Mouse (Mus musculus) neural tube, embryonic 13.5 days (tissue): Measurements from ENCODE around the gene Zfp207. TPM values are rescaled to one million over a fixed set of nuclear protein-coding genes. Genes with fewer than 3 reads are reported as not detected.
"Not testable (repeated sequence)": the region's sequence is repeated elsewhere in the genome, so short reads cannot be mapped to it uniquely, and the experiment has no call there.

Experiments
- ATAC-seq: fragments of 200-750 bp; cut with Nextera tagmentation; 2 replicates; pipeline ENCODE4 v1.8.0; 2017; ENCODE audit warnings: low read depth, mild to moderate bottlenecking, moderate TSS enrichment, moderate library complexity
- H3K27ac ChIP-seq: fragments of 300-500 bp; sonication (generic); replicated peaks from 2 replicates; pipeline ENCODE4 v1.5.1; 2015; ENCODE audit warnings: moderate library complexity, mild to moderate bottlenecking, inconsistent platforms
- H3K27me3 ChIP-seq: fragments of 300-500 bp; sonication (generic); 2 replicates; pipeline ENCODE4 v1.6.1; 2015; ENCODE audit warnings: mild to moderate bottlenecking, inconsistent platforms
- H3K36me3 ChIP-seq: fragments of 300-500 bp; sonication (generic); 2 replicates; pipeline ENCODE4 v1.6.1; 2015; ENCODE audit warnings: mild to moderate bottlenecking, inconsistent platforms
- H3K4me1 ChIP-seq: fragments of 300-500 bp; sonication (generic); replicated peaks from 2 replicates; pipeline ENCODE4 v1.6.1; 2015; ENCODE audit warnings: inconsistent platforms
- H3K4me2 ChIP-seq: fragments of 300-500 bp; sonication (generic); 2 replicates; pipeline ENCODE4 v1.6.1; 2015; ENCODE audit warnings: inconsistent platforms, mild to moderate bottlenecking, moderate library complexity
- H3K4me3 ChIP-seq: fragments of 300-500 bp; sonication (generic); 2 replicates; pipeline ENCODE4 v1.5.1; 2015; ENCODE audit warnings: mild to moderate bottlenecking, inconsistent platforms
- H3K9ac ChIP-seq: fragments of 300-500 bp; sonication (generic); 2 replicates; pipeline ENCODE4 v1.6.1; 2015; ENCODE audit warnings: moderate library complexity, mild to moderate bottlenecking, inconsistent platforms
- H3K9me3 ChIP-seq: fragments of 300-500 bp; sonication (generic); 2 replicates; pipeline ENCODE4 v1.6.1; 2016; ENCODE audit warnings: inconsistent platforms
- WGBS: fragments of 180-500 bp; shearing (Covaris S2); methylation state at CpG from one replicate; pipeline ENCODE4 v1.1.7; 2015; 5-methylcytosine and 5-hydroxymethylcytosine counted together
- polyA plus RNA-seq: library from polyadenylated mRNA; unstranded; fragments of >200 nt; fragmentation: Nextera tagmentation; extraction: Ambion mirVana; gene quantifications from 2 replicates; pipeline ENCODE4 v1.2.1, GENCODE M21; 2015

Gene Zfp207
- polyA plus RNA-seq: 217 and 226 TPM in 2 replicates

- Histone ChIP-seq H3K4me2 (peak within 1 kb of the TSS; percentile 95), H3K27me3 (no peaks in the 10 kb centered on the region)
Measured at GRCm38 (mm10) chr11:80383019-80383625, at the start of gene Zfp207. Gene Zfp207 (plus strand): TSS chr11:80383279.

GRCm38 (mm10) chr11:80335609-80336350 is 47.3 kb upstream of the Zfp207 start:
- no peaks in the 10 kb centered on the region for H3K9me3 ChIP-seq
- under 1% methylated on average over 7 of the region's 7 CpGs for WGBS
- H3K27ac ChIP-seq: peak overlapping the region; percentile 86
- no peak overlapping the region for H3K4me2 ChIP-seq
- peak overlapping the region; percentile 47; the same call in 1 of the 2 replicates for H3K9ac ChIP-seq
- H3K4me1 ChIP-seq: peaks cover 45% of the 10 kb centered on the region
- H3K36me3 ChIP-seq: peaks cover 7% of the 10 kb centered on the region; the same call in 1 of the 2 replicates
- ATAC-seq: peak; percentile 89
- H3K4me3 ChIP-seq: no peak overlapping the region
- no peaks in the 10 kb centered on the region for H3K27me3 ChIP-seq

More at GRCm38 (mm10) chr11:80383019-80383625, at the start of gene Zfp207:
- peak; percentile 93 for ATAC-seq
- Histone ChIP-seq H3K36me3 (peaks cover 13% of the 10 kb centered on the region), H3K9ac (peak within 1 kb of the TSS; percentile 97), H3K27ac (peak within 1 kb of the TSS; percentile 93), H3K9me3 (no peaks in the 10 kb centered on the region), H3K4me3 (peak within 1 kb of the TSS; percentile 94), H3K4me1 (peaks cover 46% of the 10 kb centered on the region)
- WGBS: under 1% methylated on average over 33 of the region's 33 CpGs

- Histone ChIP-seq H3K27me3 (no peaks in the 10 kb centered on the region), H3K9me3 (no peaks in the 10 kb centered on the region), H3K4me3 (no peak overlapping the region), H3K4me2 (no peak overlapping the region), H3K9ac (no peak overlapping the region), H3K27ac (peak overlapping the region; percentile 86), H3K4me1 (peaks cover 45% of the 10 kb centered on the region), H3K36me3 (0 out of 2 replicates have a peak, but pooled peaks cover 6% of the 10 kb centered on the region)
- 2% methylated on average over 6 of the region's 6 CpGs for WGBS
- no peak; the same call in 1 of the 2 replicates for ATAC-seq
Measured at GRCm38 (mm10) chr11:80336351-80336730, 46.7 kb upstream of the Zfp207 start.

GRCm38 (mm10) chr11:80342482-80342881 is 40.6 kb upstream of the Zfp207 start:
- H3K4me3 ChIP-seq: no peak overlapping the region
- H3K4me2 ChIP-seq: no peak overlapping the region
- H3K27me3 ChIP-seq: no peaks in the 10 kb centered on the region
- H3K9me3 ChIP-seq: no peaks in the 10 kb centered on the region
- H3K9ac ChIP-seq: 0 out of 2 replicates have a peak overlapping the region, but pooled peaks have one; percentile 45
- peaks cover 11% of the 10 kb centered on the region for H3K4me1 ChIP-seq
- WGBS: 2% methylated on average over 2 of the region's 2 CpGs
- peak overlapping the region; percentile 59 for H3K27ac ChIP-seq
- peak; percentile 68; the same call in 1 of the 2 replicates for ATAC-seq
- no peaks in the 10 kb centered on the region for H3K36me3 ChIP-seq

GRCm38 (mm10) chr11:80351832-80352430 is 31.1 kb upstream of the Zfp207 start:
- Histone ChIP-seq H3K9me3 (no peaks in the 10 kb centered on the region), H3K9ac (no peak overlapping the region), H3K27me3 (no peaks in the 10 kb centered on the region), H3K4me2 (no peak overlapping the region), H3K27ac (no peak overlapping the region), H3K4me3 (no peak overlapping the region), H3K4me1 (peaks cover 7% of the 10 kb centered on the region; the same call in 1 of the 2 replicates), H3K36me3 (no peaks in the 10 kb centered on the region)
- 72% methylated on average over 5 of the region's 5 CpGs for WGBS
- peak; percentile 74; the same call in 1 of the 2 replicates for ATAC-seq

DNA sequence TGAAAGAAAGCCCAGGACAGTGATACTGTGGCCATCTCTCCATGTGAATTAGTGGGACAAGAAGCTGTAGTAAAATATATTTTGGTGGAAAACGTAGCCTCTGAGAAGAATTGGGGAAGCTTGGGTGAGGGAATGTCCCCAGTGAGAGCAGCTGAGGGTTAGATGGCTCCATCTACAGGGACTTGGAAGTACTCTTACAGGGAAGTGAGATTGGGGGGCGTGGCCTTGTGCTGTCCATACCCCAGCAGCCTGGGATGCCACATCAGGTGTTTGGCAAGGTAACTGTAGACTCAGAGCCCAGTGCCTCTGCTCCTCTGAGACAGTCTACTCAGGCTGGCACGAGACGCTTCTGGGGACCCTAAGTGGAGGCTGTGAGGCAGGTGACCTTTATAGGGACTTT is 28.2 kb upstream of the Zfp207 start:
- Histone ChIP-seq H3K9ac (no peak overlapping the region), H3K4me1 (peaks cover 7% of the 10 kb centered on the region; the same call in 1 of the 2 replicates), H3K4me2 (no peak overlapping the region), H3K9me3 (no peaks in the 10 kb centered on the region), H3K27ac (peak overlapping the region; percentile 59; the same call in 1 of the 2 replicates), H3K27me3 (no peaks in the 10 kb centered on the region), H3K4me3 (no peak overlapping the region), H3K36me3 (no peaks in the 10 kb centered on the region)
- peak; percentile 41; the same call in 1 of the 2 replicates for ATAC-seq
- WGBS: 40% methylated on average over 4 of the region's 4 CpGs

DNA sequence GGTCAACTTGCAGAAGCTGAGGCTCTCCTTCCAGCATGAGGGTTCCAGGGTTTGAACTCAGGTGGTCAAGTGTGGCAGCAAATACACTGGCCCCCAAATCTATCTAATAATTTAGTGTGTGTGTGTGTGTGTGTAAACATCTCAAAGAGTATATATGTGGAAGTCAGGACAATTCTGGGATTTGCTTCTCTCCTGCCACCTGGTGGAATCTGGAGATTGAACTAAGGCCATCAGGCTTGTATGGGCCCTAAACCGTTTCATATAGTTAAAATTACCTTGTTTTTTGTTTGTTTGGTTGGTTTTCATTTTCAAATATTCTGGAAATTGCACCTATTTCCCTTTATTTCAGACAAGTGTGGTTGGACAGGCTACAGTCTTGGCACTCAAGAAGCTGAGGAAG is 14.1 kb upstream of the Zfp207 start:
- H3K9ac ChIP-seq: no peak overlapping the region
- H3K9me3 ChIP-seq: no peaks in the 10 kb centered on the region
- peaks cover 76% of the 10 kb centered on the region for H3K36me3 ChIP-seq
- no peaks in the 10 kb centered on the region for H3K4me1 ChIP-seq
- H3K4me2 ChIP-seq: no peak overlapping the region
- 97% methylated on average over 1 of the region's 1 CpGs for WGBS
- ATAC-seq: no peak
- H3K4me3 ChIP-seq: no peak overlapping the region
- H3K27ac ChIP-seq: no peak overlapping the region
- no peaks in the 10 kb centered on the region for H3K27me3 ChIP-seq

GRCm38 (mm10) chr11:80376651-80377050 is 6.4 kb upstream of the Zfp207 start:
- no peaks in the 10 kb centered on the region for H3K27me3 ChIP-seq
- no peaks in the 10 kb centered on the region for H3K9me3 ChIP-seq
- WGBS: 74% methylated on average over 4 of the region's 4 CpGs
- peaks cover 29% of the 10 kb centered on the region for H3K36me3 ChIP-seq
- peaks cover 14% of the 10 kb centered on the region for H3K4me1 ChIP-seq
- no peak for ATAC-seq
- no peak overlapping the region for H3K27ac ChIP-seq
- H3K9ac ChIP-seq: 0 out of 2 replicates have a peak overlapping the region, but pooled peaks have one; percentile 98
- H3K4me2 ChIP-seq: peak overlapping the region; percentile 71
- peak overlapping the region; percentile 85; the same call in 1 of the 2 replicates for H3K4me3 ChIP-seq

DNA sequence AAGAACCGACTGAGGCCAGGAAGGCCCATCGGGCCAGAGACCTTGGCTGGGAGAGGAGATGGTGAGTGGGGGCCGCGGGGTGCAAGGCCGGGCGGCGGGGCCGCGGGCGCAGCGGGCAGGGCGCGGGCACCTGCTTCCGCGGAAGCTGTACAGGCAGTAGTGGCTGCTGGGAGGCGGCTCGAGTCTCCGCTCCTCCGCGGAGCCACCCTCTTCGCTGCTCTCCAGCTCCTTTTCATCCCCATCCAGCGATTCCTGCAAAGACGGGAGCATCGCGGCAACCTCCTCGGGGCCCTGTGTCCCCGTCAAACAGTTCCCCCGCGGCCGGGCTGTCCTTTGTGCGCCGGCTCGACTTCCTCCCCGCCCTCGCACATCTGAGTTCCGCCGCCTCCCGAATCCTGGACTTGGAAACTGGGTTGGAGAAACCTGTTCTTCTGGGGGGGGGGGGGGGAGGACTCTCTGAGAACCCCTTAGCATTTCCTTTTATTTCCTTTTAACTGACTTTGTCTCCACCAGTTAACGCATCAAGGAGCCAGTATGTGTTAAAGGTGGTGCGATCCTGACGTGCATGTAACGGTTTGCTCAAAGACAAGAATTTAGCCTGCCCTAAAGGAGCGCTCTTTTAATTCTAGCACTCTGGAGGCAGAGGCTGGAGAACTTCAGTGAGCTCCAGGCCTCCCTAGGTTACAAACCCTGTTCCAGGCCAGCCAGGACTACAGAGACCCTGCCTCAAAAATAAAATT is 5.2 kb upstream of the Zfp207 start, which contains the start of gene 5730455P16Rik:
Gene 5730455P16Rik, minus strand, starts transcription at position 323 of the 740 bp plus-strand sequence.
- Histone ChIP-seq H3K4me1 (peaks cover 25% of the 10 kb centered on the region), H3K4me2 (peak within 1 kb of the TSS; percentile 71), H3K36me3 (peaks cover 23% of the 10 kb centered on the region), H3K27me3 (no peaks in the 10 kb centered on the region), H3K27ac (peak within 1 kb of the TSS; percentile 93), H3K4me3 (peak within 1 kb of the TSS; percentile 85), H3K9ac (peak within 1 kb of the TSS; percentile 98), H3K9me3 (no peaks in the 10 kb centered on the region)
- peak; percentile 72 for ATAC-seq
- 3% methylated on average over 43 of the region's 43 CpGs for WGBS

GRCm38 (mm10) chr11:80378452-80379068 is 4.5 kb upstream of the Zfp207 start:
- Histone ChIP-seq H3K4me2 (peak overlapping the region; percentile 71), H3K36me3 (peaks cover 16% of the 10 kb centered on the region), H3K27ac (peak overlapping the region; percentile 93), H3K9ac (peak overlapping the region; percentile 98), H3K4me1 (peaks cover 25% of the 10 kb centered on the region), H3K4me3 (peak overlapping the region; percentile 85)
- 64% methylated on average over 2 of the region's 2 CpGs for WGBS
- not testable (repeated sequence) for H3K27me3 ChIP-seq, H3K9me3 ChIP-seq, ATAC-seq

DNA sequence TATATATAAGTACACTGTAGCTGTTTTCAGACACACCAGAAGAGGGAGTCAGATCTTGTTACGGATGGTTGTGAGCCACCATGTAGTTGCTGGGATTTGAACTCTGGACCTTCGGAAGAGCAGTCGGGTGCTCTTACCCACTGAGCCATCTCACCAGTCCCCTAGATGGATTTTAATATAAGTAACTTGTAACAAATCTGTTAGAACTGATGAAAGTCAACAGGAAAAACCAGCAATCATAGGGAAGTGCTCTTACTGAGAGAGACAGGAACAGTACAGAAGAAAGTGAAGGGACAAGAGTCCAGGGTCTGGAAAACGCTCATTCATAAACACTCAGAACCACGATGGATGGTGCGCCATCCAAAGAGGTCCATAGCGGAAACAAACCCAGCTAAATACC is 3.9 kb upstream of the Zfp207 start:
- not testable (repeated sequence) for H3K4me3 ChIP-seq, H3K9ac ChIP-seq, H3K27me3 ChIP-seq, ATAC-seq, H3K9me3 ChIP-seq, H3K4me2 ChIP-seq, H3K36me3 ChIP-seq, H3K27ac ChIP-seq
- WGBS: 92% methylated on average over 7 of the region's 7 CpGs
- peaks cover 25% of the 10 kb centered on the region for H3K4me1 ChIP-seq
